Mouse (Mus musculus) heart, adult 10 weeks (tissue): ENCODE measurements around the gene Olfr857. TPM values are rescaled to one million over a fixed set of nuclear protein-coding genes. Genes with fewer than 3 reads are reported as not detected.

Source experiments
- polyA plus RNA-seq: library from polyadenylated mRNA; stranded (reverse); fragments of 350-450 nt; fragmentation: Illumina TruSeq; extraction: RNeasy Lipid Tissue Mini Kit (QIAGEN cat#74804); gene quantifications from one replicate; pipeline ENCODE4 v1.2.3, GENCODE M21; 2014; ENCODE audit warnings: low read depth, low replicate concordance

Olfr857 gene
- not detected for polyA plus RNA-seq

DNA sequence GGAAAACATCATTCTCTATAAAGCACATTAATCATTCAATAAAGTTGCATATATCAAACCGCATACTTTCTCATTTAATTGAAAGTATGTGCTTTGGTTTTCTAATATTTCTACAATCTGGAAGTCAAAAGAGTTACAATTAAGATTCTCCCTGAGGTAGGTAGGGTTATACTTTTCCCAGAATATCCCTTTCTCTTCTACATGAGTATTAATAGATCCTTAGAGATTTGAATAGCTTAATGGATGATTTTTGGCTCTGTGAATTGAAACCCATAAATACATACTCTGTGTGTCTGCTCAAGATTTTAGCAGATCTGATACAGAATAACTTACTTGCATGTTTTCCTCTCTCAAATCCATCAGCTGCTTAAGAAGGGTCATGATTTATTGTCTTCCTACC, at the start of gene Olfr857:
Gene Olfr857 (plus strand): TSS at position 301 of the 400 bp plus-strand sequence.

Other genes starting within 250 kb of the Olfr857 start
- not detected for gene Olfr850, start 231.2 kb upstream of the Olfr857 start, polyA plus RNA-seq
- not detected for gene Olfr851, start 216.1 kb upstream of the Olfr857 start, polyA plus RNA-seq
- not detected for gene Olfr853, start 168.4 kb upstream of the Olfr857 start, polyA plus RNA-seq
- not detected for gene Olfr854, start 142.1 kb upstream of the Olfr857 start, polyA plus RNA-seq
- gene Olfr855, start 126.8 kb upstream of the Olfr857 start, polyA plus RNA-seq: not detected
- gene Zfp317, start 87.3 kb upstream of the Olfr857 start, polyA plus RNA-seq: 14.1 TPM
- gene Olfr58, start 70.8 kb downstream of the Olfr857 start, polyA plus RNA-seq: not detected
- gene Olfr859, start 95.5 kb downstream of the Olfr857 start, polyA plus RNA-seq: not detected
- gene Olfr860, start 140.3 kb downstream of the Olfr857 start, polyA plus RNA-seq: not detected
- not detected for gene Olfr862, start 178.6 kb downstream of the Olfr857 start, polyA plus RNA-seq
- not detected for gene Olfr77, start 207.4 kb downstream of the Olfr857 start, polyA plus RNA-seq